Mouse (Mus musculus): ENCODE results near the gene Pip4k2c. TPM values are rescaled to one million over a fixed set of nuclear protein-coding genes. Genes with fewer than 3 reads are reported as not detected.

Gene Pip4k2c
- polyA plus RNA-seq, 1 experiment from 2014 or later = 16.4 TPM

GRCm38 (mm10) chr10:127182624-127183023 lies 28.8 kb downstream of the Pip4k2c start:
- Histone ChIP-seq H3K4me3 (ENCODE audit: low read depth, low read length) (no peak overlapping the region), H3K27ac (ENCODE audit: low read depth, low read length) (no peak overlapping the region), H3K27me3 (ENCODE audit: control insufficient read depth, insufficient read depth, low read length) (peaks cover 36% of the 10 kb centered on the region), H3K4me2 (ENCODE audit: low read depth, low read length, severe bottlenecking) (no peak overlapping the region), H3K4me1 (replicated peaks; ENCODE audit: control insufficient read depth, insufficient read depth, low read length) (peaks cover 20% of the 10 kb centered on the region), H3K9me3 (ENCODE audit: control insufficient read depth, low read length) (no peaks in the 10 kb centered on the region), H3K36me3 (ENCODE audit: control insufficient read depth, insufficient read depth, low read length) (peaks cover 6% of the 10 kb centered on the region; the same call in 1 of the 2 replicates), H3K9ac (ENCODE audit: low read length) (no peak overlapping the region)
- WGBS = 87% methylated on average over 4 of the region's 4 CpGs
- ATAC-seq (replicated peaks; ENCODE audit: low FRiP score) (no peak), DNase-seq (ENCODE audit: low spot score) (peak; percentile 44)

DNA sequence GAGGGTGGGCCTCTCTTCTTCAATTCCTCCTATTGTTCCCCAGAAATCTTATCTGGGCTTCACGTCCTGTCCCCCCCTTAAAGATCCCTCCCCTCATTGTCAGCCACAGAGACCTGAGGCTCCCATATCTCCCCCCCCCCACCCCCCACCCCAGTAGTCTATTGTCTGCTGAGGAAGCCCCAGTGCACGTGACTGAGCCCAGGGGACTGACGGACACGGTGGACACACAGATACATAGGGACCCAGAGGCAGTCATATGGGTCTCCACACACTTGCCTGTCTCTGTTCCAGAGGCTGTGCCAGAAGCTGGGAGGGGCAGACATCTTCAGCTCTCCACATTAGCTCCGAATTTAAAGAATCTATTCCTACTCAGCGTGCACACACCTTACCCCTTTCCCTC lies 29.8 kb downstream of the Pip4k2c start:
- Histone ChIP-seq H3K27me3 (ENCODE audit: control insufficient read depth, insufficient read depth, low read length) (peaks cover 43% of the 10 kb centered on the region), H3K9me3 (ENCODE audit: control insufficient read depth, low read length) (no peaks in the 10 kb centered on the region), H3K36me3 (ENCODE audit: control insufficient read depth, insufficient read depth, low read length) (peaks cover 1% of the 10 kb centered on the region; the same call in 1 of the 2 replicates), H3K9ac (ENCODE audit: low read length) (no peak overlapping the region), H3K4me3 (ENCODE audit: low read depth, low read length) (no peak overlapping the region), H3K4me1 (replicated peaks; ENCODE audit: control insufficient read depth, insufficient read depth, low read length) (peaks cover 20% of the 10 kb centered on the region), H3K4me2 (ENCODE audit: low read depth, low read length, severe bottlenecking) (no peak overlapping the region), H3K27ac (ENCODE audit: low read depth, low read length) (no peak overlapping the region)
- DNase-seq (ENCODE audit: low spot score) (no peak), ATAC-seq (replicated peaks; ENCODE audit: low FRiP score) (no peak)
- 70% methylated on average over 6 of the region's 6 CpGs for WGBS

GRCm38 (mm10) chr10:127180695-127181047 lies 30.7 kb downstream of the Pip4k2c start:
- ATAC-seq (replicated peaks; ENCODE audit: low FRiP score) = no peak
- no peaks in the 10 kb centered on the region for H3K36me3 ChIP-seq (ENCODE audit: control insufficient read depth, insufficient read depth, low read length)
- H3K4me3 ChIP-seq (ENCODE audit: low read depth, low read length) = no peak overlapping the region
- H3K9me3 ChIP-seq (ENCODE audit: control insufficient read depth, low read length) = no peaks in the 10 kb centered on the region
- 15% methylated on average over 3 of the region's 3 CpGs for WGBS
- no peak overlapping the region for H3K4me2 ChIP-seq (ENCODE audit: low read depth, low read length, severe bottlenecking)
- peaks cover 43% of the 10 kb centered on the region for H3K27me3 ChIP-seq (ENCODE audit: control insufficient read depth, insufficient read depth, low read length)
- no peak overlapping the region for H3K9ac ChIP-seq (ENCODE audit: low read length)
- DNase-seq (ENCODE audit: low spot score) = peak; percentile 44
- no peak overlapping the region for H3K27ac ChIP-seq (ENCODE audit: low read depth, low read length)
- peaks cover 20% of the 10 kb centered on the region for H3K4me1 ChIP-seq (replicated peaks; ENCODE audit: control insufficient read depth, insufficient read depth, low read length)

GRCm38 (mm10) chr10:127179871-127180694 lies 31.3 kb downstream of the Pip4k2c start, which contains the start of gene Slc26a10:
Gene Slc26a10 (minus strand): TSS chr10:127180645.
- Histone ChIP-seq H3K36me3 (ENCODE audit: control insufficient read depth, insufficient read depth, low read length) (no peaks in the 10 kb centered on the region), H3K27me3 (ENCODE audit: control insufficient read depth, insufficient read depth, low read length) (peaks cover 43% of the 10 kb centered on the region), H3K4me3 (ENCODE audit: low read depth, low read length) (peak within 1 kb of the TSS; percentile 10; the same call in 1 of the 2 replicates), H3K4me1 (replicated peaks; ENCODE audit: control insufficient read depth, insufficient read depth, low read length) (peaks cover 20% of the 10 kb centered on the region), H3K4me2 (ENCODE audit: low read depth, low read length, severe bottlenecking) (peak within 1 kb of the TSS; percentile 38; the same call in 1 of the 2 replicates), H3K27ac (ENCODE audit: low read depth, low read length) (no peak within 1 kb of the TSS), H3K9me3 (ENCODE audit: control insufficient read depth, low read length) (no peaks in the 10 kb centered on the region), H3K9ac (ENCODE audit: low read length) (no peak within 1 kb of the TSS)
- peak; percentile 74 for DNase-seq (ENCODE audit: low spot score)
- 1% methylated on average over 34 of the region's 34 CpGs for WGBS
- ATAC-seq (replicated peaks; ENCODE audit: low FRiP score) = no peak

DNA sequence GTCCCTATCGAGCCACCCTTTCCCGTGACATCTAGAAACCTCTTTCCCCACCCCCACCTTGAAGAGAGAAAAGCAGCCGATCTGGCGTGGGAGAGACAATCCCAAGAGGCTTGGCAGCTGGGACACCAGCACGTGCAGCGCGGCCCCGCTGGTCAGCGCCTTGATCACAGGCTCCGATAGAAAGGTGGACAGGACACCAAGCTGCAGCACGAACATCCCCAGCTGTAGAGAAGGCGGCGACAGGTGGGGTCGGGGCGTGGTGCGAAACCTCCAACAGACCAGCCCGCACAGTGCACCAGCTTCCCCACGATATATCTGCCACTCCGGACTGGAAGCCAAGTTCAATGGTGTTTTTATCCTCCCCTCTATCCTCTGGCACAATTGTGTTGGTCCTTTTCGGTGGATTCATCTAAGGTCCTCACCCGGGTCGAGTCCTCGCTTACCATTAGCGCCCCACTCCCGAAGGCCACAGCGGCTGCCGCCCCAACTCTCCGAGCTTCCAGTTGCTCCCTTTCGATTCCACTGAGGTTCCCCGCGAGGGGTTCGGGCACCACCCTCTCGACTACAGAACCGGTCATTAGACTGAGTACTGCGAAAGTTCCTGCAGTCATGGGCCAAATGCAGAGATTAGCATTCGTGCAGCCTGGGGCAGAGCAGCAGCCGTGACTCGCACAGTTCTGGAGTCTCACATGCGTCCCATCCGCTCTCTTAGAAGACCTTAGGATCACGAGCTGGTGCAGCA lies 32.9 kb downstream of the Pip4k2c start:
- WGBS = 4% methylated on average over 41 of the region's 41 CpGs
- Histone ChIP-seq H3K4me3 (ENCODE audit: low read depth, low read length) (peak overlapping the region; percentile 15), H3K4me2 (ENCODE audit: low read depth, low read length, severe bottlenecking) (peak overlapping the region; percentile 49), H3K27me3 (ENCODE audit: control insufficient read depth, insufficient read depth, low read length) (peaks cover 43% of the 10 kb centered on the region), H3K9me3 (ENCODE audit: control insufficient read depth, low read length) (no peaks in the 10 kb centered on the region), H3K27ac (ENCODE audit: low read depth, low read length) (no peak overlapping the region), H3K36me3 (ENCODE audit: control insufficient read depth, insufficient read depth, low read length) (no peaks in the 10 kb centered on the region), H3K9ac (ENCODE audit: low read length) (no peak overlapping the region), H3K4me1 (replicated peaks; ENCODE audit: control insufficient read depth, insufficient read depth, low read length) (peaks cover 20% of the 10 kb centered on the region)
- no peak for ATAC-seq (replicated peaks; ENCODE audit: low FRiP score)
- peak; percentile 61 for DNase-seq (ENCODE audit: low spot score)

GRCm38 (mm10) chr10:127177719-127178118 lies 33.7 kb downstream of the Pip4k2c start:
- WGBS = under 1% methylated on average over 23 of the region's 23 CpGs
- ATAC-seq (replicated peaks; ENCODE audit: low FRiP score) = peak; percentile 69
- H3K27me3 ChIP-seq (ENCODE audit: control insufficient read depth, insufficient read depth, low read length) = peaks cover 43% of the 10 kb centered on the region

DNA sequence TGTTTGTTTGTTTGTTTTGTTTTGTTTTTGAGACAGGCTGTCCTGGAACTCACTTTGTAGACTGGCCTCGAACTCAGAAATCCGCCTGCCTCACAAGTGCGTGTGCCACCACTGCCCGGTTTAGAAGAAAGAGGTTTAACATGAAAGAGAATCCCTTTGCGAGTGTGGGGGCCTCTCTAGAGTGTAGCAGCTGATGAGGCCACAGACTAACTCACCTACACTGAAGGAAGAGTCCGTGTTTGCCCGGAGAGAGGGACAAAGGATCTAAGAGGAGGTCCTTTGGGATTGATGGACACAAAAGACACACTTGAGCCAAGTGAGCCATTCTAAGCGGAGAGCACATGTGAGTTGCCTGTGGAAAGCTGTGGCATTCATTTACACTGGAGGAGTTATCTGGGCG lies 34.1 kb downstream of the Pip4k2c start:
- H3K9me3 ChIP-seq (ENCODE audit: control insufficient read depth, low read length) = no peaks in the 10 kb centered on the region
- H3K4me3 ChIP-seq (ENCODE audit: low read depth, low read length) = peak overlapping the region; percentile 15; the same call in 1 of the 2 replicates
- peak; percentile 13; the same call in 1 of the 2 replicates for ATAC-seq (replicated peaks; ENCODE audit: low FRiP score)
- no peak for DNase-seq (ENCODE audit: low spot score)
- peaks cover 20% of the 10 kb centered on the region for H3K4me1 ChIP-seq (replicated peaks; ENCODE audit: control insufficient read depth, insufficient read depth, low read length)
- no peaks in the 10 kb centered on the region for H3K36me3 ChIP-seq (ENCODE audit: control insufficient read depth, insufficient read depth, low read length)
- WGBS = 20% methylated on average over 9 of the region's 9 CpGs
- H3K9ac ChIP-seq (ENCODE audit: low read length) = no peak overlapping the region
- peak overlapping the region; percentile 49; the same call in 1 of the 2 replicates for H3K4me2 ChIP-seq (ENCODE audit: low read depth, low read length, severe bottlenecking)
- H3K27ac ChIP-seq (ENCODE audit: low read depth, low read length) = no peak overlapping the region
- peaks cover 43% of the 10 kb centered on the region for H3K27me3 ChIP-seq (ENCODE audit: control insufficient read depth, insufficient read depth, low read length)

More at GRCm38 (mm10) chr10:127177719-127178118, 33.7 kb downstream of the Pip4k2c start:
- H3K9me3 ChIP-seq (ENCODE audit: control insufficient read depth, low read length) = no peaks in the 10 kb centered on the region
- peak; percentile 92 for DNase-seq (ENCODE audit: low spot score)
- H3K4me3 ChIP-seq (ENCODE audit: low read depth, low read length) = peak overlapping the region; percentile 15
- H3K4me2 ChIP-seq (ENCODE audit: low read depth, low read length, severe bottlenecking) = peak overlapping the region; percentile 49
- no peaks in the 10 kb centered on the region for H3K36me3 ChIP-seq (ENCODE audit: control insufficient read depth, insufficient read depth, low read length)
- peaks cover 20% of the 10 kb centered on the region for H3K4me1 ChIP-seq (replicated peaks; ENCODE audit: control insufficient read depth, insufficient read depth, low read length)
- no peak overlapping the region for H3K27ac ChIP-seq (ENCODE audit: low read depth, low read length)
- no peak overlapping the region for H3K9ac ChIP-seq (ENCODE audit: low read length)

DNA sequence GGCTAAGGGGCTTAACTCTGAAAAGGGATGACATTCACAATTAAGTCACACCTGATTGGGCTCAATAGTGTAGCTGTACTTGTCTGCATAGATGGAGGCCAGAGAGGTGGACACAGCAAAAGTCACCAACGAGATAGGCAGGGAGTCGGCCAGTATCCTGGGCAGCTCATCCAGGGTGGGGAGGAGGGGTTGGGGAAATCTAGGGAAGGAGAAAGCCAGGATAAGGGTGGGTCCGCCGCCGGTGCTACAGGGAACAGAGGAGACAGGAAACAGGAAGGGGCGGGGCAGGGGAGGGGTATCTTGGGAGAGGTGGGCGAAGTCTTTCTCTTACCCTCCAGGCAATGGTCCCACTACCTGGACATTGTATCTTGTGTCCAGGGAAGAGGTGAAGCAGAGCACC lies 34.6 kb downstream of the Pip4k2c start:
- DNase-seq (ENCODE audit: low spot score) (peak; percentile 50), ATAC-seq (replicated peaks; ENCODE audit: low FRiP score) (no peak)
- no peak overlapping the region for H3K4me2 ChIP-seq (ENCODE audit: low read depth, low read length, severe bottlenecking)
- no peak overlapping the region for H3K27ac ChIP-seq (ENCODE audit: low read depth, low read length)
- H3K27me3 ChIP-seq (ENCODE audit: control insufficient read depth, insufficient read depth, low read length) = peaks cover 43% of the 10 kb centered on the region
- 4% methylated on average over 7 of the region's 7 CpGs for WGBS
- H3K36me3 ChIP-seq (ENCODE audit: control insufficient read depth, insufficient read depth, low read length) = no peaks in the 10 kb centered on the region
- no peaks in the 10 kb centered on the region for H3K9me3 ChIP-seq (ENCODE audit: control insufficient read depth, low read length)
- H3K4me3 ChIP-seq (ENCODE audit: low read depth, low read length) = no peak overlapping the region
- H3K9ac ChIP-seq (ENCODE audit: low read length) = no peak overlapping the region
- peaks cover 20% of the 10 kb centered on the region for H3K4me1 ChIP-seq (replicated peaks; ENCODE audit: control insufficient read depth, insufficient read depth, low read length)

All from forebrain, embryonic 11.5 days (tissue).